Mouse (Mus musculus) ES-E14 (cell line): ENCODE data around the gene Acvrl1. TPM values are rescaled to one million over a fixed set of nuclear protein-coding genes. Genes with fewer than 3 reads are reported as not detected.

ENCODE experiments used
- DNase-seq: peaks from one replicate; pipeline ENCODE4 v3.0.0-alpha.2; 2013; ENCODE audit warnings: low read depth, low spot score
- H3K27ac ChIP-seq: 2 replicates; pipeline ENCODE4 v1.5.1; 2012; ENCODE audit warnings: low read depth, mild to moderate bottlenecking, low read length, moderate library complexity, mixed read lengths; ENCODE audit not compliant: poor library complexity, insufficient read depth, severe bottlenecking
- H3K36me3 ChIP-seq: 2 replicates; pipeline ENCODE4 v1.6.1; 2012; ENCODE audit warnings: mild to moderate bottlenecking, low read length, moderate library complexity, mixed read lengths; ENCODE audit not compliant: control insufficient read depth, poor library complexity, insufficient read depth, severe bottlenecking
- H3K4me1 ChIP-seq, 2 experiments: fragments of 150-350 bp in 1 of 2; sonication (generic) in 1 of 2; 2 replicates each; pipeline ENCODE4 v1.6.1; 2012; ENCODE audit warnings: low read length in 2 of 2, mild to moderate bottlenecking in 1 of 2, mixed read lengths in 1 of 2; ENCODE audit not compliant: control insufficient read depth in 2 of 2, insufficient read depth in 2 of 2, poor library complexity in 1 of 2
- H3K4me3 ChIP-seq, 2 experiments: fragments of 150-350 bp in 1 of 2; sonication (generic) in 1 of 2; 2 replicates each; pipeline ENCODE4 v1.5.1; 2012; ENCODE audit warnings: low read length in 2 of 2, low read depth in 1 of 2, mild to moderate bottlenecking in 1 of 2, mixed read lengths in 1 of 2; ENCODE audit not compliant: insufficient read depth in 1 of 2, poor library complexity in 1 of 2, severe bottlenecking in 1 of 2
- H3K9ac ChIP-seq: 2 replicates; pipeline ENCODE4 v1.6.1; 2012; ENCODE audit warnings: low read depth, mild to moderate bottlenecking, low read length, mixed read lengths; ENCODE audit not compliant: poor library complexity, insufficient read depth, severe bottlenecking
- H3K9me3 ChIP-seq: fragments of 150-350 bp; sonication (generic); 2 replicates; pipeline ENCODE4 v1.6.1; 2012; ENCODE audit warnings: low read depth, mild to moderate bottlenecking, low read length; ENCODE audit not compliant: control insufficient read depth, insufficient read depth
- CHD2 ChIP-seq: IDR thresholded peaks from 2 replicates; pipeline ENCODE4 v1.6.1; 2014; ENCODE audit warnings: mild to moderate bottlenecking, low read depth, low read length, inconsistent platforms
- HCFC1 ChIP-seq: IDR thresholded peaks from 2 replicates; pipeline ENCODE4 v1.6.1; 2012; ENCODE audit warnings: low read length, inconsistent platforms, borderline replicate concordance; ENCODE audit not compliant: insufficient read depth
- MAFK ChIP-seq: IDR thresholded peaks from 2 replicates; pipeline ENCODE4 v1.6.1; 2014; ENCODE audit warnings: mild to moderate bottlenecking, low read depth, low read length, inconsistent platforms; ENCODE audit not compliant: insufficient read depth
- ZC3H11A ChIP-seq: IDR thresholded peaks from 2 replicates; pipeline ENCODE4 v1.6.1; 2012; ENCODE audit warnings: low read depth, mild to moderate bottlenecking, inconsistent platforms, low read length, borderline replicate concordance
- ZNF384 ChIP-seq: IDR thresholded peaks from 2 replicates; pipeline ENCODE4 v1.6.1; 2012; ENCODE audit warnings: low read depth, low read length, inconsistent platforms
- in situ Hi-C, 2 experiments: fragments of 600-800 bp; cut with MboI; formaldehyde crosslinking; loops; one replicate each; pipeline ENCODE4 v1.15.1; 2025; ENCODE audit warnings: low sequenced_read_pairs in 2 of 2, inconsistent platforms in 1 of 2; ENCODE audit not compliant: unreplicated experiment in 2 of 2
- total RNA-seq: library from RNA; depleted of rRNA; stranded (reverse); fragments of 300-350 nt; gene quantifications from 2 replicates; pipeline ENCODE4 v1.2.3, GENCODE M21; 2012

The Acvrl1 gene
- total RNA-seq, 1 experiment: 3.3 TPM

DNA sequence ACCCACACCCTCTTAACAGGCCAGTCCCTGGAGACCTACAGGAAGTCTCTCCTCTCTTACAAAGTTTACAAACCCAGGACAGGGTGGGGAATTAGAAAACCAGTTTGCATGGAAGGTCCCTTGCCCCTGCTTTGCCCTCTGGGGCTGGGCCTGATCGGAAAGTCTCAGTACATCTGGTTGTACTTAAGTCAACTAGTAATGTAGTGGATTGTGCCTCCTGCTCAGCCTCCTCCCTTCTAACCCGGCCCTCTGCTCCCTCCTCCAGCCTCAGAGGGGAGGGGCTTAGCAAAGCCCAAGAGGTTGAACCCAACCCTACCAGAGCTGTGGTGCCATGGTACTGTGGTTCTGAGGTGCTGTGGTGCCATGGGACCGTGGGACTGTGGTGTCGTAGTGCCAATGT, 46.1 kb upstream of the Acvrl1 start:
- Histone ChIP-seq H3K36me3 (no peaks in the 10 kb centered on the region), H3K9ac (no peak overlapping the region; the same call in 1 of the 2 replicates), H3K9me3 (no peaks in the 10 kb centered on the region), H3K27ac (peak overlapping the region; percentile 83), H3K4me3 (peak overlapping the region in 1 of 2 experiments; percentile 11; a peak in 1 of 4 replicates), H3K4me1 (peaks cover 24 to 38% of the 10 kb centered on the region in 2 experiments)
- DNase-seq: peak; percentile 65
- TF ChIP-seq CHD2: 0 out of 2 replicates have a peak, but pooled peaks have one; percentile 30
- no peak for TF ChIP-seq HCFC1
- in situ Hi-C loops: no loop called here

GRCm38 (mm10) chr15:101084499-101084898, 43.8 kb upstream of the Acvrl1 start:
- DNase-seq: no peak
- Histone ChIP-seq H3K4me3 (no peak overlapping the region), H3K9ac (no peak overlapping the region), H3K36me3 (no peaks in the 10 kb centered on the region), H3K4me1 (peaks cover 20 to 40% of the 10 kb centered on the region in 2 experiments), H3K9me3 (no peaks in the 10 kb centered on the region), H3K27ac (no peak overlapping the region)
- TF ChIP-seq HCFC1 (no peak), ZNF384 (no peak), CHD2 (no peak), ZC3H11A (no peak)
- in situ Hi-C loops: no loop called here

GRCm38 (mm10) chr15:101086451-101086850, 41.9 kb upstream of the Acvrl1 start:
- no peak for TF ChIP-seq ZC3H11A
- H3K4me3 ChIP-seq: no peak overlapping the region
- H3K9me3 ChIP-seq: no peaks in the 10 kb centered on the region
- no peak for DNase-seq
- no peaks in the 10 kb centered on the region for H3K36me3 ChIP-seq
- in situ Hi-C loops: no loop called here
- no peak overlapping the region for H3K27ac ChIP-seq
- no peak overlapping the region for H3K9ac ChIP-seq
- H3K4me1 ChIP-seq: peaks cover 12 to 26% of the 10 kb centered on the region in 2 experiments

- Histone ChIP-seq H3K9ac (no peak overlapping the region), H3K27ac (no peak overlapping the region), H3K36me3 (no peaks in the 10 kb centered on the region), H3K4me3 (no peak overlapping the region), H3K9me3 (no peaks in the 10 kb centered on the region), H3K4me1 (peaks cover 13 to 26% of the 10 kb centered on the region in 2 experiments)
- DNase-seq: no peak
- in situ Hi-C loops: no loop called here
- TF ChIP-seq CHD2: no peak
- no peak for TF ChIP-seq ZNF384
- no peak for TF ChIP-seq MAFK
- TF ChIP-seq HCFC1: no peak
- TF ChIP-seq ZC3H11A: no peak
Observed at GRCm38 (mm10) chr15:101086956-101087355, 41.4 kb upstream of the Acvrl1 start.

GRCm38 (mm10) chr15:101088291-101088690, 40.0 kb upstream of the Acvrl1 start:
- in situ Hi-C loops: no loop called here
- no peak for TF ChIP-seq HCFC1
- H3K4me1 ChIP-seq: peaks cover 7 to 24% of the 10 kb centered on the region in 2 experiments; a peak in 3 of 4 replicates
- H3K27ac ChIP-seq: no peak overlapping the region
- H3K4me3 ChIP-seq: no peak overlapping the region
- no peak overlapping the region for H3K9ac ChIP-seq
- DNase-seq: no peak
- H3K9me3 ChIP-seq: no peaks in the 10 kb centered on the region
- H3K36me3 ChIP-seq: no peaks in the 10 kb centered on the region
